Mouse (Mus musculus): ENCODE measurements around the gene Aasdh.

Aasdh gene

DNA sequence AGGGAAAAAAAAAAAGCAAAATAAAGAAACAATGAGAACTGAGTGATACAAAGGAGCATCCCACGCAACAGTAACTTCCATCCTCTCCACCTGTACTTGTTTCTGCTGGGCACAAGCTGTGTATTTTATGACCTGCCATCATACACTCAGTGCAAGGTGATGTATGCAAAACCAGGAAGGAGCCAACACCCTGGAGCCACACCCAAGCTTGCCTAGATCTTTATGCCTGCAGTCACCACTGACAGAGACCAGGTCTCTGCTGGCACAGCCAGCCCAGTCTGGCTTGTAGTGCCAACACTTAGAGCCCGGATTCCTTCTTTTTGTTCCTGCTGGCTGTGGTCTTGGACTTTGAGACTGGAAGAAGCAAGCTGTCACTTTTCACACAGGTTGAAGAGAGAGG, 63.5 kb downstream of the Aasdh start:
- no peak for DNase-seq (ENCODE audit: low spot score)

DNA sequence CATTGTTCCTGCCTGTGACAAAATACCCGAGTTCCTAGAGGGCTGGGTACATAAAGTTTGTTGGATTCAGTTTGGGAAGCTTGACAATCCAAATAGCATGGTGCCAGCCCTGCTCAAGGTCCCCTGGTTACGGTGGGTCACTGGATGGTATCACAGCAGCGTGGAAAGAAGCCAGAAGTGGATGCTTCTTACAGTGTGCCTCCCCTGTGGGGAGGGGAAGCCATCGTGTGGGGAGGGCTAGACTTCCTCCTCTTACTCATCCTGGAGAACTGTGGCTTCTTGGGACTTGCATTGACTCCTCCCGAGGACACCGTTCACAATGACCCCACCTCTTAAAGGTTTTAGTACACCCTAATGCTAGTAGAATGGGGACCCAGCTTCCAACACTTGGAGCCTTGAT, 65.5 kb downstream of the Aasdh start:
- no peak for DNase-seq (ENCODE audit: low spot score)

DNA sequence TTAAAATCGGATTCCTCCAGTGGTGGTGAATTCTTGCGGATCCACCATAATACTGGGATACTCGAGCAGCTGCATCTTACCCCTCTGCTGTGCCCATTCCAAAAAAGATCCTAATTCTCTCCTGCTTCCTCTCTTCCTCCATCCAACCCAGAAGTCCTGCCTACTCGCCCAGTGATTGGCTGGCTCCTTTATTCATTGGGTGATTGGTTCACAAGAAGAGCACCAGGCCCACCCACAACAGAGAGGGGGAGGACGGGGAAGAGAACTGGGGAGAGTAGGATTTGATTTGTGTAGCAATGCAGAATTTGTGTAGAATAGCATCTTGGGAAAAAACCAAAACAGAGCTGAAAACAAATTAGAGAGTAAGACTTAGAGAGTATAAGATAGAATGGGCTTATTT, 68.3 kb downstream of the Aasdh start:
- DNase-seq (ENCODE audit: low spot score), result no peak

DNA sequence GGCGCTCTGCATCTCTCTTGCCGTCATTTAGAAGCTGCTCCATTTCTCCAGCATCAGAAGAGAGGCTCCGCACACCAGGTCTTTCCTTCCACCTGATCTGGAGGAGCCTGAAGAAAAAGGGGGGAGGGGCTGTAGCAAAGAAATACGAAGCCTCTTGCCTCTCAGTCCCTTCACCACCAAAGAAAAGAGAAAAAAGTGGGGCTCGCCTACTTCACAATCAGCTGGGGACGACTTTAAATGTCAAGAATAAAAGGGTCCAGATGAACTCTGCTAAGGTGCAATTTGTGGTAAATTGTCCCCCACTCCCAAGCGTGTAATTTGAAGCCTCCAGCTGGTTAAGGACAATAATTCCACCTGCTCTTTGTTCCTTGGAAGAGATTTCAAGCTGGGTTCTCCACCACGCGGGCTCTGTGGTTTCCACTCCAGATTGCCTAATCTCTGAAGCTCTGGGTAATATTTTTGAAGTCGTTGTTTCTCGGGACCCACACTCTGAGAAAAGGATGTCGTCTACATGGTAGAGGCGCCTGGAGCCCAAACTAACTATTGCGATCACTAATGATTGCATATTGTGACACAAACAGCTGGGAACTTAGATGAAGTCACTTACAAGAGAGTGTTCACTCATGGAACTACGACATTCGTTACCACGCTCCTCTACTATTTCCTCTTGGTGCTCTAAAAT, 72.6 kb downstream of the Aasdh start:
- no peak for DNase-seq (ENCODE audit: low spot score)

DNA sequence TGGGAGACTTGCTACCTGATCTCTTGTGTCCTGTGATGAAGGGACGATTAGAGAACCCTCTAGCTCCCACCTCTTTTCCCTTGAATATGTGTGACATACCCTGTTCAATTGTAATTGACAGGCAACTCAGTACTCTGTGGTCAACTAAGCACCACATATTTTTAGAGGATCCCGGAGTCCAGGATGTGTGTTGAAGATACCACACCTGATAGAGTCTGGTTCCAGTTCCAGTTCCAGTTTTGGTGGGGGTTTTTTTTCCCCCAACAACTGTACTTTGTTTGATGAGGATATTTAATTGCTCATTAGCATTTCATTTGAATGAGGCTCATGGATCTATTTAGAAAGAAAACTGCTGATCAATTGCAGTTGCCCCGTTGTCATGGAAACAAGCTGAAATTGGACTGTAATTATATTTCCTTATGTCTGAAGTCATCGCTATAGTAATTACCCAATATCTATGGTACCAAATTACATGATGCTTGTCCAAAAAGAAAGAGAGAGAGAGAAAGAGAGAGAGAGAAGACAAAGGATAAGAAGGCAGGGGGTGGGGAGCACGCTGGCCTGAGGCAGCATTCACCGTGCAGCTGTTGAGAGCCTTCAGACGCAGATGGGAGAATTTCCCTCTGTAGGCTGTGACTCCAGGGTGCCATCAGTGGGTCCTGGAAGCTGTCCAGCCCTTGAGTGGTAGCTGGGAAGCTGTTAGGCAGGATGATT, 76.6 kb downstream of the Aasdh start:
- no peak for DNase-seq (ENCODE audit: low spot score)
